Mouse (Mus musculus) E14TG2a.4 (cell line): ENCODE results near the gene Catsper1.
A peak's percentile ranks its signal among the peaks of the same experiment; 100 is the strongest.

Experiments used
- H3K27me3 ChIP-seq: 2 replicates; pipeline ENCODE4 v1.6.1; 2014; ENCODE audit warnings: low read length, control low read depth; ENCODE audit not compliant: insufficient read depth
- H3K36me3 ChIP-seq: 2 replicates; pipeline ENCODE4 v1.6.1; 2014; ENCODE audit warnings: low read length, control low read depth; ENCODE audit not compliant: insufficient read depth
- H3K4me1 ChIP-seq: replicated peaks from 2 replicates; pipeline ENCODE4 v1.6.1; 2014; ENCODE audit warnings: low read depth, low read length, control low read depth
- H3K4me3 ChIP-seq: replicated peaks from 2 replicates; pipeline ENCODE4 v1.5.1; 2014; ENCODE audit warnings: mild to moderate bottlenecking, low read length
- H3K9me3 ChIP-seq: 2 replicates; pipeline ENCODE4 v1.6.1; 2014; ENCODE audit warnings: low read length, control low read depth
- CTCF ChIP-seq: conservative IDR thresholded peaks from 2 replicates; pipeline ENCODE4 v1.5.1; 2014; ENCODE audit warnings: low read length
- NANOG ChIP-seq: IDR thresholded peaks from 2 replicates; pipeline ENCODE4 v1.6.1; 2014; ENCODE audit warnings: borderline replicate concordance, low read length, mixed read lengths
- POU5F1 ChIP-seq: IDR thresholded peaks from 2 replicates; pipeline ENCODE4 v1.6.1; 2014; ENCODE audit warnings: low read length, borderline replicate concordance

Gene Catsper1

DNA sequence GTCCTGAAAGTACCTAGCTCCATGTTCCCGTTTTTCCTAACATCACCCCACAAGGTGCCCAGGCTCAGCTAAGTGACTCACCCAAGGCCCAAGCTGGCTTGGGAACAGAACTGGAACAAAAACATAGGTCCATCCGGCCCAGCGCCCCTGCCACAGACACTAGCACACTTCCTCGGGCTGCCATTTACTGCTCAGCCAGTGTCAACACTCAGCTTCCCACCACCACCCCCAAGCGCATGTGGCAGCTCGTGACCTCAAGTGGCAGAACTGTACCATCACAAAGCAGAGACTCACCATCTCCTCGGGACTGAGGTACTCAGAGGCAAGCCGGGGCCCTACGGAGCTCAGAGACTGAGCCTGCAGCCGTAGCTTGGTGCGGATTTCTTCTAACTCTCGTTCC, 47.8 kb downstream of the Catsper1 start:
- no peaks in the 10 kb centered on the region for H3K9me3 ChIP-seq
- H3K27me3 ChIP-seq: no peaks in the 10 kb centered on the region
- peaks cover 88% of the 10 kb centered on the region for H3K36me3 ChIP-seq
- no peak overlapping the region for H3K4me3 ChIP-seq
- H3K4me1 ChIP-seq: peaks cover 64% of the 10 kb centered on the region
- TF ChIP-seq POU5F1 (no peak), CTCF (no peak), NANOG (no peak)

DNA sequence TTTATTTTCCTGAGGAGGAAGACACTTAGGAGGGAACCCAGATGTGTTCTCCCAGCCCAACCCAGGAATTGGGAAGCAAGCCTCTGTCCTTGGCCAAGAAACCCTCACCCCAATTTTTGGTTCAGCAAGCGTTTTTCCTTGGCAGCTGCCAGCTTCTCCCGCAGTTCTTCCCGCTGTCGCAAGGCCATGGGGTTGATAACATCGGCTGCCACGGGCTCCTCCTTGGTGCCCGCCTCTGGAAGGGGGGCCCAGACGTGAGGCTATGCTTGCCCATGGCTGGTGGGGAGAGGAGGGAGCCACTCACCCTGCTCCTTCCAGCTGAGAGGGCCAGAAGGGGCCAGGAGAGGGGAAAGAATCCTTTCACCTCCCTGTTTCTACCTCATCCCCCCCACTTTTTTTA, 49.2 kb downstream of the Catsper1 start:
- Histone ChIP-seq H3K4me1 (peaks cover 66% of the 10 kb centered on the region), H3K4me3 (no peak overlapping the region), H3K36me3 (peaks cover 74% of the 10 kb centered on the region), H3K27me3 (no peaks in the 10 kb centered on the region), H3K9me3 (no peaks in the 10 kb centered on the region)
- no peak for TF ChIP-seq POU5F1
- no peak for TF ChIP-seq NANOG
- TF ChIP-seq CTCF: no peak

DNA sequence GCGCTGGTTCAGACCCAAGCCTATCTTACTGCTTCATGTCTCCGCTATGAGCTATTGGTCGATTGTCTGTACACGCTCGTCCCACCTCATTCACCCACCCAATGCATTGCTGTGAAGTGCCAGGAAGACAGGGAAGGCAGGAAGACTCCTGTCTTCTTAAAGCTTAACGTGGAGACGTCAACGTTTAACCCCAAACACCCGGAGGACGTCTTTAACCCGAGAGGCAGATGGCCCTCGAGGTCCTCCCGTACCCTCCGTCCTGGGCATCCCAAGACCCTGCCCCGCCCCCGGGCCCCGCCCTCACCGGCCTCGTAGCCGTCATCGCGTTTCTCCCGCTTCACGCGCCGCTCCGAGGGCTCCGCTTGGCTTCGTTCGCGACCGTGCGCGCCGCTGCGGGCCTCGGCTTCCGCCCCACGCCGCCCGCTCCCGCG, 52.5 kb downstream of the Catsper1 start:
- TF ChIP-seq POU5F1 (no peak), NANOG (no peak), CTCF (no peak)
- peaks cover 80% of the 10 kb centered on the region for H3K4me1 ChIP-seq
- H3K27me3 ChIP-seq: no peaks in the 10 kb centered on the region
- H3K36me3 ChIP-seq: peaks cover 61% of the 10 kb centered on the region
- H3K9me3 ChIP-seq: no peaks in the 10 kb centered on the region
- peak overlapping the region; percentile 98 for H3K4me3 ChIP-seq

DNA sequence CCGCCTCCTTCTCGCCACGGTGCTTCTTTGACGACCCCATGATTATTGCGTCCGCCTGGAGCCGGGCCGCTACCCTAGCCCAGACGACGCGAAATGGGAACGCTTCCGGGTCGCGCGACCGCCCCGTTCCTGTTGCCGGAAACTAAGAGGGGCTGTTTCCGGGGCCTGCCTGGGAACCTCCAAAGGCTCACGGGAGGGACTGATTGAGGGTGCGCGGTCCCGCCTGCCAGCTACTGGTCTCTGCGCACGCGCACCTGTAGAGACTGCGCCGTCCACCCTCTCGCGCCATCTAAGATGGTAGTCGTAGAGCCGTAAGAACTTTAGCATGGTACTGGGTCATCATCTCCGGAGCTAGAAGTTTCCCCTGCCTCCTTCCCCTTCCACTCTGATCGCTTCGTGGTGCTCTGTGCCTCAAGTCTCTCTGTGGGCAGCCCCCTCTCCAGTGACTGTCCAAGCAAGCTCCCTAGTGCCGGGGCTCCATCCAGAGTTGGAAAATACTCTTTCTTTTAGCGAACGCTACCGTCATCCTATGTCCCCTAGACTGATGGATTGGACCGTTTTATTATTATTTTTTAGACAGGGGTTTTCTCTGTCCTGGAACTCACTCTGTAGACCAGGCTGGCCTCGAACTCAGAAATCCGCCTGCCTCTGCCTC, 53.2 kb downstream of the Catsper1 start, which contains the start of gene Sart1:
TSS of gene Sart1 (minus strand) at position 116 of the 655 bp plus-strand sequence.
- H3K36me3 ChIP-seq: peaks cover 56% of the 10 kb centered on the region
- peaks cover 78% of the 10 kb centered on the region for H3K4me1 ChIP-seq
- TF ChIP-seq CTCF: no peak
- no peak for TF ChIP-seq NANOG
- TF ChIP-seq POU5F1: no peak

DNA sequence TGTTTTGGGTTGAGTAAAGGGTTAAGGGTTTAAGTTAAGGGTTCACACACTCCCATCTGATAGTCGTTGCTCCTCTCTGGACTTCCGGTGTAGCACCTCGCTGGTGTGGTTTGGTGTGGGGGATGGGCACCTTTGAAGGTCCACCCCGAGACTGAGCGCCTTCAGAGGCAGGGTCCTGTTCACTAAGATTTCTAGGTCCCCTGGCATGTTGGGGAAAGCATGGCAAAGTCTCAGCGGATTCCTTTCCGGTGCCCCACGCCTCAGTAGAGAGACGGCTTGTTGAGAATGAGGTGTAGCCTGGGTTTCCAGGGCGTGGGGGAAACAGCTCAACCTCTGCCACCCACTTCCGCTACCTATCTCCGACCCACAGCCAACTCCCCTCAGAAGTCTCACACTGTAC, 54.1 kb downstream of the Catsper1 start:
- H3K27me3 ChIP-seq: no peaks in the 10 kb centered on the region
- H3K9me3 ChIP-seq: no peaks in the 10 kb centered on the region
- peaks cover 75% of the 10 kb centered on the region for H3K4me1 ChIP-seq
- peak overlapping the region; percentile 98 for H3K4me3 ChIP-seq
- H3K36me3 ChIP-seq: peaks cover 51% of the 10 kb centered on the region
- TF ChIP-seq NANOG: no peak
- TF ChIP-seq CTCF: no peak
- TF ChIP-seq POU5F1: no peak

More for the DNA sequence above, 53.2 kb downstream of the Catsper1 start, which contains the start of gene Sart1:
- H3K27me3 ChIP-seq: no peaks in the 10 kb centered on the region
- peak within 1 kb of the TSS; percentile 98 for H3K4me3 ChIP-seq
- no peaks in the 10 kb centered on the region for H3K9me3 ChIP-seq

DNA sequence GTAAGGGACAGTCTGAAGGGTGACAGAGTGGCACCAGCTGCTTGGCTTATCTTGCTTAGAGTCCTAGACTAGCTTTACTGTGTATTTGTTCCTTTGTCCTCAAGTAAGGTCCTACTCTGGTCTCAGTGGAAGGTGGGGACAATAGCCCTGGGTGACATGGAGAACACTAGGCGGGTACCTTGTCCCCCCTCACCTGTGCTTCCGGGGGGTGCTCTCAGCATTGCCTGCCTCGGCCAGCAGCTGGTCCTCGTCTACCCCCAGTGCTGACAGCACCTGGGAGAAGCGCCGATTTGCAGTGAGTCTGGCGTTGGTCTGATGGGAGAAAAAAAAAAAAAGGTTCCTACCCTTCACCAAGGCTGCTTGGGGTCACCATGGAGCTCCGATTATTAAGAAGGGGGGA, 54.9 kb downstream of the Catsper1 start:
- peaks cover 43% of the 10 kb centered on the region for H3K36me3 ChIP-seq
- TF ChIP-seq POU5F1 (no peak), CTCF (no peak), NANOG (no peak)
- H3K4me3 ChIP-seq: peak overlapping the region; percentile 98
- H3K27me3 ChIP-seq: no peaks in the 10 kb centered on the region
- H3K9me3 ChIP-seq: no peaks in the 10 kb centered on the region
- H3K4me1 ChIP-seq: peaks cover 72% of the 10 kb centered on the region

DNA sequence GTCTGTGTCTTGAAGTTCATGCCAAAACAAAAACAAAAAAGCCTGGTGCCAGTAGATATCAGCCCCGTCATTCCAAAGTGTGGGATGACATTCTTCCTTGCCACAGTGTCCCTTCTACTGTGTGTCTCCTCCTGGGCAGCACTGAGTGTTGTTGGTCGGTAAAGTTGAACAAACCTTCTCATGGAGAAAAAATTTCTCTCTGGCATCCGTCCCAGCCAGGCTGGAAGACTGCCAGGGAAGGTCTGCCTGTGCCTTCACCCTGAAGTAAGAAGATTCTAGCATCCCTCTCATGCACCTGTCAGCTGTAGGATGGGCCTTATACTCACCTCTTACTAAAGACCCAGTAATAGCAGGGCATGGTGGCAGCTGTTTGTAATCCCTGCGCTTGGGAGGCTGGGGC, 57.4 kb downstream of the Catsper1 start:
- Histone ChIP-seq H3K9me3 (no peaks in the 10 kb centered on the region), H3K4me3 (no peak overlapping the region), H3K36me3 (peaks cover 27% of the 10 kb centered on the region), H3K27me3 (no peaks in the 10 kb centered on the region), H3K4me1 (peaks cover 55% of the 10 kb centered on the region)
- no peak for TF ChIP-seq CTCF
- no peak for TF ChIP-seq NANOG
- no peak for TF ChIP-seq POU5F1
